Mouse (Mus musculus) thymus, postnatal 36 days (tissue): ENCODE data around the gene Aspg.

ENCODE experiments used
- DNase-seq, 2 experiments: peaks; one replicate each; pipeline ENCODE4 v3.0.0; 2022; ENCODE audit warnings: mixed read lengths in 2 of 2

Aspg gene

DNA sequence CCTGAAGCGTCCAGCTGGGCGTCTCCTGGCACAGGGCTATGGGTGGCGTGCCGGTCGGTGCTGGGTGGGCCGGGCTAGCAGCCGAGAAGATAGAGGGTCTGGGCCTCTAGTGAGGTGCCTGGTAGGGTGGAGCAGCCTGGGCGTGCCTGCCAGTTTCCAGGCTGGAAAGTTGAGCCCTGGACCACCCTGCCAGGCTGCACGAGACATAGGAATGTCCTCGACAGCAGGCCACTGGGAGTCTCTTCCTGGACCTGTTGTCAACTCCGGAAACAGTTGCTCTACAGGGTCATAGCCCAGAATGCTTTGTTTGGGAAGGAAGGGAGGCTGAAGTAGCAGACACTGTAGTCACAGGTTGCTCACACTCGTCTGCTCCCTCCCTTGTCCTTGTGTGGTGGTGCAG lies 47.1 kb downstream of the Aspg start:
- DNase-seq = no peak

DNA sequence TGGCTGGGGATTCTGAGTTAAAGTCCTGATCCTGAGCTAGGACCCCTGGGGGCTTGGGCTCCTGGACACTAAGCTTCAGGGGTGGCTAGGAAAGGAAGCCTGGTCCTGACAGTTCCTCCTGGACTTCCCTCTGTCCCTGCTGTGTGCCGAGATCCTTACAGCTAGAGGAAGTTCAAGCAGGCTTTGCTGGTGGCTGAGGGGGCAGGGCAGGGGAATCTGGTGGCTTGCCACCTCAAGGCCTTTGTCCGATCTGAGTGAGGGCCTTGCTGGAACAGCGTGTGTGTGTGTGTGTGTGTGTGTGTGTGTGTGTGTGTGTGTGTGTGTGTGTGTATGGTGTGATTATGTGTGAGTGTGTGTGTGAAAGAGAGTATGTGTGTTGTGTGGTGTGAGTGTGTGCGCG lies 48.0 kb downstream of the Aspg start:
- no peak for DNase-seq

DNA sequence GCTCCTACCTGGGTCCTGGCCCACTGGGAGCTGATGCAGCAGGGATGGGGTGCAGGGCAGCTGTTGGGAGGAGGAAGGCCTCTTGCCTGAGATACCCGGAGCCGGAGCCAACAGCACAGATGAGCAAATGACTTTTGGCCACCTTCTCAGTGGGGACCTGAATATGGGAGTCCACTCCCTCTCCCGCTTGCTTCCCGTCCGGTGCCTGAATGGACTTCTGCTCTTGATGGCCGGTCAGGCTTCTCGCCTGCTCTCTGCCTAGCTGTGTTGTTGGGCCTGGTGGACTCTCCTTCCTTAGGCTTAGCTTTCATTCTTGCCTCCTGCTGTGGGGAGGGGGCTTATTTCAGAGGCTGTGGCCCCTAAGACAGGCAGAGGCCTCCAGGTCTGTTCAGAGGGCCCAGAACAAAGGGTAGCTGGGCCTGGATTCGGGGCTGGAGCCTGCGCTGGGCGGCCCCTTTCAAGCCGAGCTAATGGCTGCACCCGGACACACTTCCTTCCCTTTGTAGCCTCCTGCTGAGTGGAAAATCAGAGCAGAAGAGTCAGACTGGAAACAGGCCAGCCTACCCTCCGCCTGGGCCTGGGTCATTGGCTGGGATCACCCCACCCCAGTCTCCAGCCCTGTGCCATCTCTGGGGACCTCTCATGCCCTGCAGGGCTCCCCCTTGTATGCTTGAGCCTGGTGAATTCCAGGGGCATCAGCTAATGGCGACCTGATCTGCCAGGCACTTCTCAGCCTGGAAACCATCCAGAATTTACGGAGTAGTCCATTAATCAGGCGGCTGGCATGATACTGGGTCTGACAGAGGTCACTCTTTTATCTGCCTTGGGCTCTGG lies 49.0 kb downstream of the Aspg start:
- no peak for DNase-seq

DNA sequence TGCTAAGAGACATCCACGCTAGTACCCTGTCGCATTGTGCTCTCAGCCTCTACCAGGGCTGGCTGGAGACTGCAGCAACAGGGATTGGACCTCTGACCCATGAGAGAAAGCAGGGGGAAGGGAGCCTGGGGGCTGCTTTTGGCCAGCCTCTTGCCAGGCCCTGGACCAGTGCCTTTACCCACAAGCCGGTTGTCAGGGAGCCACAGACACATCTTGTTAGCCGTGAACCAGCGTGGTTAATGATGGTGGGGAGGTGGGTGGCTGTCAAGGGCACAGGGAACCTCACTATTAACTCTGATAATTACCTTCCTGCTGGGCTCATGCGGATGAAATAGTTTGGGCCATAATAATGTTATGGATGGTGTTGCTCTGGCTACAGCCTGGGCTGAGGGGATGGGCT lies 50.3 kb downstream of the Aspg start:
- no peak for DNase-seq

DNA sequence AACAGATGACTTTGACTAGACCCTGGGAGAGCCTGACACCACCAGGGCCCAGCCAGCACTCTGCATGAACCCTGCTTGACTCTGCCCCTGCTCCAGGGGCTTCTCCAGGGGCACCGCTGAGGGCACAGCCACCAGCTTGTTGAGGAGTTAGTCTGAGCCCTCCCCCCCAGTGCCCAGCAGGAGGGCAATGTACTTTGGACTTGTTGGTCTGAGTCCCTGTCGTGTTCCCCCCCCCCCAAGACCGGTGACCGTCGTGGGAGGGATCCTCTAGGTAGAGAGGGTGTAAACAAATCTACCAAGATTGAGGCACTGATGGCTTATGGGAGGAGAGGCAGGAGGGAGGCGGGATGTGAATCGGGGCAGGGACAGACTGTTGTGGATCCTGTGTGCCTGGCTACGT lies 51.8 kb downstream of the Aspg start:
- no peak for DNase-seq

DNA sequence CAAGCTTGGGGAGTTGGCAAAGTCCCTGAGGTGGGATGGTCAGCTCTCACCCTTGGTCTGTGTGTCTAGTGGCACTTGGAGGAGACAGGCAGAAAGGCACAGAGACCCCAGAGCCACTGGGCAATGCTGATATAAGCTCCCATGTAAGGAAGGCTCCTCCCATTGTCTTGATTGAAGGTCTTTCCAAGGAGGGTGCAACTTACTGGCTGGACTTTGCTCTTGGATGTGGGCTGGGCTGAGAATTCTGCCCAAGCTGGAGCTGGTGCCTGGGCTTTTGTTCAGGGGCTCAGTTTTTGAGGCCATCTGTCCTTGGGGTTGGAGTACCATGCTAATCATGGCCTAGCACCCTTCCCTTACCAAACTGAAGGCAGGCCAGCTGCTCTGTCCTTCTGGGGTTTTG lies 52.3 kb downstream of the Aspg start:
- DNase-seq = no peak

DNA sequence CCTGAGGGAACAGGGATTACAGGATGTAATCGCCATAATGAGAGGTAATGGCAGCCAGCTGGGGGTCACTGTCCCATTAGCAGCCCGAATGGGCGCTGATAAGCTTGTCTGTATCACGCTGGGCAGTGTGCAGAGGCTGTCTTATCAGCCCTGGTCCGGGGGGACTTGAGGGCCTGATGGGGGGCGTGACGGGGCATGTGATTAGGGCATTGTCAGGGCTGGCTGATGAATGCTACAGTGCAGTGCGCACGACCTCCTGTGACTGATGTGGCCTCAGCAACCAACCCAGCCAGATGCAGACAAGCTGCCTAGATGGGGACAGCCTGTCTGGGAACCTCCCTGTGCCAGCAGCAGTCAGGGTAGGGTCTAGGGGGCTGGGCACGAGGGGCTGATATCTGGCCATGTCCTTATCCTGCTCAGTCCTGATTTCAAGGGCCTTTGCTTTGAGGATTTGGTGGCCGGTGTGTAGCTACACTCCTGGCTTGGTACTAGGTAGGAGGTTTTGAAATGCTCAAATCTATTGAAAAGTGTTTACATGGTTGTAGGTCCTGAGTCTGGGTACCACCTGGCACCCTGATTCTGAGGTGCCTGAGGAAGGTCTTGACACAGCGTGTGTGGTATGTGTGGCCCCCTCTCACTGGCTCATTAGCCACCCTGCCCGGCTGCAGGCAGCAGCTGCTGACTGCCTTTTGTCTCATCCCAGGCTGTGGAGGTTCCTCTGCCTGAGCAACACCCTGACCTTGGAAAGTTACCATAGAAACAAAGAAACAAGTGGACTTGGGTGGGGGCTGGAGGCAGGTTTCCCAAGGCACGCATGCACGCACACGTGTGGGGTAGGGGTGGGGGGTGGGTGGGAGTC lies 57.7 kb downstream of the Aspg start:
- no peak for DNase-seq

DNA sequence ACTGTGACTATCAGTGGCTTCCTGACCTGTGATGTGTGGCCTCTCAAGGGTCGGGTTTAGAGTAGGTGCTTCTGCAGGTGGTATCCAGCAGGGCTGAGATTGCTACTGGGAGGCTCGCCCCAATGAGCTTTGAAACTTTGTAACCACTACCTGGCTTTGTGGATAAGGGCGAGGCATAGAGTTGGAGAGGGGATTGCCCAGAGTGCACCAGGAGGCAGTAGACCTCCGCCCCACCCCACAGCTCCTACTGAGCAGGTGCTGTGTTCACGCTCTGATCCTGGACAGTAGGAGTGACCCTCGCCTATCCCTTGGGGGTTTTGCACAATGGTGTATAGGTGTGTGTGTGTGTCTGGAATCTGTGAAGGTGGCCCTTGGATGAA lies 58.4 kb downstream of the Aspg start:
- no peak for DNase-seq

DNA sequence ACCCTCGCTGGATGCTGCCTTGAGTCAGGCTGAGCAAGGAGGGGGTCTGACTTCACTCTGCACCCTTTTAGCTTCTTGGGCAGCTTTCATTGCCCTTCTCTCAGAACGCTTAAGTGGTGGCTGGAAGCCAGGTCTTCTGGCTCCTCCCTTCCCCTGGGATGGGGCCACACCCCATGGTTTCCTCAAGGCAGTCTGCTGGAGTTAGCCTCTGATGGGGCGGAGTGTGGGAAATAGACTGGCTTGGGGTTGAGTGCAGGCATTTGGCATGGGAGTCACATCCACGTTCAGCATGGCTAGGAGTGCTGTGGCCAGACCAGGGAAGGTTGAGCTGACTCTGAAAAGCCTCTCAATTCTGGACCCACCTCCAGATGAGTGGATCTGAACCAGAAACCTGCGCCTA lies 62.8 kb downstream of the Aspg start:
- no peak for DNase-seq

DNA sequence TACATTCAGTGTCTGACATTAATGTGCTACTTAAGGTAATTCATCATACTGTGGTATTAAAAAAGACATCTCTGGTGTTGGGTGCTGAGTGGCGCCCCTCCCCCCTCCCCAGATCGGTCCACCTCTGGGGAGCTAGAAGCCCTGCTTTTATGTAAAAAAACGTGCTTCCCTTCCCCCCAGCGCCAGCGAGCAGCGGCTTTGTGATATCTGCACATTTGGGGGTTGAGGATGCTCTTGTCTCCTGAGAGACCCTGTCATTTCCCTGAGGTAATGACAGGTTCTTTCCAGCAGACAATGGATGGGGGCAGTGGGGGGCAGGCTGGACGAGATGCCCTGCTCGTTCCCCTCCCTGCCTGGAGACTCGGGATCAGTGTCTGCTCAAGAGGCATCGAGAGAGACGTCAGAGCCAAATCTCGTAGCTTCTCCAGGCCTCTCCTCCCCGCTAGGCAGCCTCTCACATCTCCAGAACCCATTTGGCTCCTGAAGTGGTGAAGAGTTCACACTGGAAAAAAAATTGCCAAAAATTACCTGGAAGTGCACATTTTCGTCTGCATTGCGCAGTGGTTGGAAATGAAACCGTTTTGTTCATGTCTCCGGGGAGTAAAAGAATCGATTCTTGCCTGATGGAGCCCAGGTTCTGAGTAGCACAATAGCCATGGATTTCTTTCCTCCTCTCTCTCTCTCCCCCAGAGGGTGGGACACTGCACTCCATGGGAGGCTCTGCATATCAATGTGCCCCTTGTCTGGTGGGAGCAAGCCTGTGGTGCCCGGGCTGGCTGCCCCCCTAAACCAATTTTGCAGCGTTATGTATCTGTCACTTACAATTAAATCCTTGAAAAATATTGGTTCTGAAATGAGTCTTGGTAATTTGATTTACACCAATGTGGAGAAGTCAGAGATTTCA lies 64.4 kb downstream of the Aspg start:
- no peak for DNase-seq

DNA sequence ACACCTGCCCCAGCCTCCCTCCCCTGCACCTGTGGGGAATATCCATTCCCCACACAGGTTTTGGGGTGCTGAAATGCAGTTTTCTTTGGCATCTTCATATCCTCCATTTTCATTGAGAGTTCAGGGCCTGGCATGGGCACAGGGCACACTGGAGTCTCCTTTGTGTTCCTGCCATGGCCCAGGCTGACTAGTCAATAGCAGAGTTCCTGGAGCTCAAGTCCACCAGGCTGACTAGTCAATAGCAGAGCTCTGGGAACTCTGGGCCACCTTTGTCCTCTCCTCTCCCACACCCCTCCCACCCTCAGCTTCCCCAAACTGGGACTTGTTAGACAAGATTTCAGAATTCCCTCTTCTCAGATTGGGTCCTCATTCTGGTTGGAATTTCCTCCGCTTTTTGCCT lies 65.2 kb downstream of the Aspg start:
- DNase-seq = no peak

DNA sequence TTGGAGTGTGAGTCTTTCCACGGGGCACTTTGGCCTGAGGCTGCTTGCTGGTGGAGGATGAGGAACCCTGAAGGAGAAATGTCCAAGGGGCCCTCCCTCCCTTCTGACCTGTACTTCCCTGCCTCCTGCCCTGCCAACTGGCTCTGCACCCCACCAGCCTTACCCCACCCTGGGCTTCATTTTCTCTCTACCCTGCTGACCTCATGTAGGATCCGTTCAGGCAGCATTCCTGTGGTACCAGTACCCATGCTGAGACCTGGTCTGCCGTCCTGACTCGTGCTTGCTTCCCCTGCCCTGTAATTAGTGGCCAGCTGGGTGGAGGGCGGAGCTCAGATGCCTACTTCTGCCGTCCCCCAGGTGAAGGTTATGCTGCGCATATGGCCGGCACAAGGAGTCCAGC lies 65.7 kb downstream of the Aspg start:
- DNase-seq = no peak
